Mouse (Mus musculus): ENCODE measurements at regions not wholly inside any gene's neighbourhood (a gene's known extent, or its start where the extent isn't known, plus 50 kb on each side); places are given as distances from the start of the nearest gene placed in this dataset.
A peak's percentile ranks its signal among the peaks of the same experiment; 100 is the strongest.

- Histone ChIP-seq H3K36me3 (no peaks in the 10 kb centered on the region), H3K4me1 (no peaks in the 10 kb centered on the region), H3K27ac (replicated peaks) (no peak overlapping the region), H3K9me3 (replicated peaks) (no peaks in the 10 kb centered on the region), H3K27me3 (ENCODE audit: low read depth, poor library complexity, severe bottlenecking) (no peaks in the 10 kb centered on the region), H3K4me3 (no peak overlapping the region)
- DNase-seq (ENCODE audit: low spot score), result no peak
- WGBS, result 82% methylated on average over 1 of the region's 1 CpGs
These were observed 127.4 kb upstream of the Spaca1 start for GRCm38 (mm10) chr4:34177421-34177820.

- no peaks in the 10 kb centered on the region for H3K4me1 ChIP-seq
- H3K36me3 ChIP-seq, result no peaks in the 10 kb centered on the region
- H3K4me3 ChIP-seq, result no peak overlapping the region
- H3K27ac ChIP-seq (replicated peaks), result no peak overlapping the region
- DNase-seq (ENCODE audit: low spot score), result no peak
- 93% methylated on average over 5 of the region's 5 CpGs for WGBS
- H3K27me3 ChIP-seq (ENCODE audit: low read depth, poor library complexity, severe bottlenecking), result no peaks in the 10 kb centered on the region
- H3K9me3 ChIP-seq (replicated peaks), result no peaks in the 10 kb centered on the region
These were observed 136.5 kb upstream of the Spaca1 start for GRCm38 (mm10) chr4:34186522-34186921.

- DNase-seq (ENCODE audit: low spot score), result no peak
- Histone ChIP-seq H3K4me3 (no peak overlapping the region), H3K27ac (replicated peaks) (no peak overlapping the region), H3K9me3 (replicated peaks) (no peaks in the 10 kb centered on the region), H3K27me3 (ENCODE audit: low read depth, poor library complexity, severe bottlenecking) (no peaks in the 10 kb centered on the region), H3K36me3 (no peaks in the 10 kb centered on the region), H3K4me1 (no peaks in the 10 kb centered on the region)
- WGBS, result 92% methylated on average over 10 of the region's 10 CpGs
These were observed 153.3 kb upstream of the Spaca1 start for GRCm38 (mm10) chr4:34203193-34203848.

- H3K27me3 ChIP-seq (ENCODE audit: low read depth, poor library complexity, severe bottlenecking), result no peaks in the 10 kb centered on the region
- DNase-seq (ENCODE audit: low spot score), result no peak
- H3K4me1 ChIP-seq, result no peaks in the 10 kb centered on the region
- no peaks in the 10 kb centered on the region for H3K9me3 ChIP-seq (replicated peaks)
- H3K4me3 ChIP-seq, result no peak overlapping the region
- H3K36me3 ChIP-seq, result no peaks in the 10 kb centered on the region
- WGBS, result 66% methylated on average over 5 of the region's 5 CpGs
- no peak overlapping the region for H3K27ac ChIP-seq (replicated peaks)
These were observed 159.3 kb upstream of the Spaca1 start for GRCm38 (mm10) chr4:34209179-34209896.

- H3K27ac ChIP-seq (replicated peaks), result no peak overlapping the region
- no peaks in the 10 kb centered on the region for H3K36me3 ChIP-seq
- H3K4me1 ChIP-seq, result no peaks in the 10 kb centered on the region
- DNase-seq (ENCODE audit: low spot score), result no peak
- H3K9me3 ChIP-seq (replicated peaks), result no peaks in the 10 kb centered on the region
- H3K27me3 ChIP-seq (ENCODE audit: low read depth, poor library complexity, severe bottlenecking), result no peaks in the 10 kb centered on the region
- no peak overlapping the region for H3K4me3 ChIP-seq
These were observed 163.7 kb upstream of the Spaca1 start for GRCm38 (mm10) chr4:34213731-34214130.

- 83% methylated on average over 11 of the region's 11 CpGs for WGBS
- no peaks in the 10 kb centered on the region for H3K27me3 ChIP-seq (ENCODE audit: low read depth, poor library complexity, severe bottlenecking)
These were observed 164.4 kb upstream of the Spaca1 start for GRCm38 (mm10) chr4:34214346-34214745.

GRCm38 (mm10) chr4:34221915-34222314, 171.9 kb upstream of the Spaca1 start:
- Histone ChIP-seq H3K4me3 (no peak overlapping the region), H3K27ac (replicated peaks) (no peak overlapping the region)
- WGBS, result 82% methylated on average over 1 of the region's 1 CpGs

More at GRCm38 (mm10) chr4:34214346-34214745, 164.4 kb upstream of the Spaca1 start:
- DNase-seq (ENCODE audit: low spot score), result no peak
- H3K9me3 ChIP-seq (replicated peaks), result no peaks in the 10 kb centered on the region
- H3K36me3 ChIP-seq, result no peaks in the 10 kb centered on the region
- no peaks in the 10 kb centered on the region for H3K4me1 ChIP-seq
- H3K4me3 ChIP-seq, result no peak overlapping the region
- no peak overlapping the region for H3K27ac ChIP-seq (replicated peaks)

GRCm38 (mm10) chr4:34226089-34226840, 176.3 kb upstream of the Spaca1 start:
- no peak for DNase-seq (ENCODE audit: low spot score)
- H3K27ac ChIP-seq (replicated peaks), result no peak overlapping the region
- WGBS, result 67% methylated on average over 5 of the region's 5 CpGs
- no peaks in the 10 kb centered on the region for H3K9me3 ChIP-seq (replicated peaks)
- no peaks in the 10 kb centered on the region for H3K4me1 ChIP-seq
- no peak overlapping the region for H3K4me3 ChIP-seq
- H3K36me3 ChIP-seq, result no peaks in the 10 kb centered on the region
- H3K27me3 ChIP-seq (ENCODE audit: low read depth, poor library complexity, severe bottlenecking), result no peaks in the 10 kb centered on the region

More at GRCm38 (mm10) chr4:34221915-34222314, 171.9 kb upstream of the Spaca1 start:
- Histone ChIP-seq H3K9me3 (replicated peaks) (no peaks in the 10 kb centered on the region), H3K27me3 (ENCODE audit: low read depth, poor library complexity, severe bottlenecking) (no peaks in the 10 kb centered on the region), H3K36me3 (no peaks in the 10 kb centered on the region), H3K4me1 (no peaks in the 10 kb centered on the region)
- no peak for DNase-seq (ENCODE audit: low spot score)

- H3K27ac ChIP-seq (replicated peaks), result no peak overlapping the region
- no peaks in the 10 kb centered on the region for H3K36me3 ChIP-seq
- no peaks in the 10 kb centered on the region for H3K27me3 ChIP-seq (ENCODE audit: low read depth, poor library complexity, severe bottlenecking)
- DNase-seq (ENCODE audit: low spot score), result no peak
- WGBS, result 89% methylated on average over 5 of the region's 5 CpGs
- H3K9me3 ChIP-seq (replicated peaks), result no peaks in the 10 kb centered on the region
- H3K4me1 ChIP-seq, result no peaks in the 10 kb centered on the region
- H3K4me3 ChIP-seq, result no peak overlapping the region
These were observed 176.9 kb upstream of the Spaca1 start for GRCm38 (mm10) chr4:34226886-34227285.

GRCm38 (mm10) chr4:34227611-34228010, 177.6 kb upstream of the Spaca1 start:
- H3K4me3 ChIP-seq, result no peak overlapping the region
- no peaks in the 10 kb centered on the region for H3K9me3 ChIP-seq (replicated peaks)
- DNase-seq (ENCODE audit: low spot score), result no peak
- 94% methylated on average over 5 of the region's 5 CpGs for WGBS
- no peaks in the 10 kb centered on the region for H3K36me3 ChIP-seq
- H3K27ac ChIP-seq (replicated peaks), result no peak overlapping the region
- no peaks in the 10 kb centered on the region for H3K4me1 ChIP-seq
- H3K27me3 ChIP-seq (ENCODE audit: low read depth, poor library complexity, severe bottlenecking), result no peaks in the 10 kb centered on the region

- Histone ChIP-seq H3K27ac (replicated peaks) (no peak overlapping the region), H3K4me1 (no peaks in the 10 kb centered on the region; the same call in 1 of the 2 replicates), H3K36me3 (no peaks in the 10 kb centered on the region), H3K9me3 (replicated peaks) (no peaks in the 10 kb centered on the region), H3K27me3 (ENCODE audit: low read depth, poor library complexity, severe bottlenecking) (no peaks in the 10 kb centered on the region), H3K4me3 (no peak overlapping the region)
- peak; percentile 70 for DNase-seq (ENCODE audit: low spot score)
- WGBS, result 13% methylated on average over 3 of the region's 3 CpGs
These were observed 181.3 kb upstream of the Spaca1 start for GRCm38 (mm10) chr4:34231270-34231669.

GRCm38 (mm10) chr4:34234204-34234603, 184.2 kb upstream of the Spaca1 start:
- no peak for DNase-seq (ENCODE audit: low spot score)
- no peaks in the 10 kb centered on the region for H3K36me3 ChIP-seq
- H3K9me3 ChIP-seq (replicated peaks), result no peaks in the 10 kb centered on the region
- H3K27me3 ChIP-seq (ENCODE audit: low read depth, poor library complexity, severe bottlenecking), result no peaks in the 10 kb centered on the region
- no peaks in the 10 kb centered on the region; the same call in 1 of the 2 replicates for H3K4me1 ChIP-seq
- WGBS, result 87% methylated on average over 11 of the region's 11 CpGs
- H3K4me3 ChIP-seq, result no peak overlapping the region
- H3K27ac ChIP-seq (replicated peaks), result no peak overlapping the region

GRCm38 (mm10) chr4:34234645-34235044, 184.7 kb upstream of the Spaca1 start:
- Histone ChIP-seq H3K4me3 (no peak overlapping the region), H3K27me3 (ENCODE audit: low read depth, poor library complexity, severe bottlenecking) (no peaks in the 10 kb centered on the region), H3K27ac (replicated peaks) (no peak overlapping the region), H3K4me1 (no peaks in the 10 kb centered on the region; the same call in 1 of the 2 replicates), H3K36me3 (no peaks in the 10 kb centered on the region), H3K9me3 (replicated peaks) (no peaks in the 10 kb centered on the region)
- WGBS, result 89% methylated on average over 8 of the region's 8 CpGs
- DNase-seq (ENCODE audit: low spot score), result no peak

Measured in midbrain, embryonic 10.5 days (tissue).